In genomic region chr3:138832827-138833517, GRCm38 (mm10) we compare ENCODE assay signal across 13 mouse cellular contexts.
DNase-seq lines count a peak whose midpoint lies in the region; ATAC-seq and TF ChIP-seq lines count a peak whose summit lies in the region.
"Had no signal": no experiment of that assay in that cellular context is flagged by ENCODE, and none has a peak within 500 bp of the region (broad histone marks: within the 10 kb centered on the region; RNA-seq: fewer than 3 reads in every experiment).

No protein-coding gene starts in this region.

- intact Hi-C loops in left cerebral cortex, postnatal 4 days (cut with DNase I), result no loop called here

- no peak for TF ChIP-seq CTCF in forebrain, postnatal 0 days (IDR thresholded peaks at IDR 0.05; ENCODE audit: low read depth)

- no peaks in the 10 kb centered on the region for H3K27me3 ChIP-seq in forebrain, postnatal 0 days (ENCODE audit: insufficient read depth, low read length)
- H3K27me3 ChIP-seq: neural tube, embryonic 12.5 days had no signal

- ATAC-seq in forebrain, postnatal 0 days, result peak; percentile 74
- ATAC-seq: intestine, embryonic 16.5 days had no signal

- H3K4me2 ChIP-seq in forebrain, postnatal 0 days (ENCODE audit: low read depth), result no peak overlapping the region
- H3K4me2 ChIP-seq: liver, embryonic 11.5 days; neural tube, embryonic 12.5 days had no signal

- 59% methylated on average over 9 of the region's 9 CpGs for WGBS in forebrain, postnatal 0 days

- H3K4me1 ChIP-seq in forebrain, postnatal 0 days (ENCODE audit: insufficient read depth), result peaks cover 9% of the 10 kb centered on the region; the same call in 1 of the 2 replicates
- H3K4me1 ChIP-seq: neural tube, embryonic 12.5 days had no signal

- DNase-seq in cerebellum, adult 18-20 months, result peak; percentile 55 to 59
- no peak for DNase-seq in cerebellum, adult 11 months
- peak; percentile 66 for DNase-seq in left cerebral cortex, postnatal 4 days
- no peak for DNase-seq in left cerebral cortex, adult 11 months (ENCODE audit: low spot score)
- no peak for DNase-seq in forebrain, postnatal 0 days
- DNase-seq in kidney, postnatal 36 days, result peak; percentile 25 to 41
- DNase-seq in gastrocnemius, postnatal 4 days (ENCODE audit: low spot score in 2 of 2), result no peak
- no peak for DNase-seq in spleen, adult 12 weeks (ENCODE audit: low spot score)
- DNase-seq: adrenal gland, postnatal 10 days; midbrain, embryonic 14.5 days had no signal

- no peak overlapping the region for H3K9ac ChIP-seq in forebrain, postnatal 0 days
- H3K9ac ChIP-seq: neural tube, embryonic 12.5 days had no signal

- no peaks in the 10 kb centered on the region for H3K9me3 ChIP-seq in forebrain, postnatal 0 days (ENCODE audit: low read length)
- H3K9me3 ChIP-seq: neural tube, embryonic 12.5 days had no signal

- no peak overlapping the region for H3K27ac ChIP-seq in forebrain, postnatal 0 days (ENCODE audit: low read depth, low read length)
- H3K27ac ChIP-seq: neural tube, embryonic 12.5 days had no signal

- H3K4me3 ChIP-seq in forebrain, postnatal 0 days (ENCODE audit: low read depth, low read length), result no peak overlapping the region
- H3K4me3 ChIP-seq: neural tube, embryonic 12.5 days had no signal

- H3K36me3 ChIP-seq in forebrain, postnatal 0 days (ENCODE audit: insufficient read depth), result no peaks in the 10 kb centered on the region
- H3K36me3 ChIP-seq: neural tube, embryonic 12.5 days had no signal

Comparison
In these comparisons a context has a peak if more than half of its experiments do, and no peak if none do; other contexts are left out.
1. DNase-seq: peak in cerebellum, adult 18-20 months (2 of 2), left cerebral cortex, postnatal 4 days (single experiment) and kidney, postnatal 36 days (2 of 2); none in cerebellum, adult 11 months (single experiment), left cerebral cortex, adult 11 months (single experiment), forebrain, postnatal 0 days (single experiment), gastrocnemius, postnatal 4 days (0 of 2) and spleen, adult 12 weeks (single experiment).